Mouse (Mus musculus): ENCODE measurements around the gene Sdccag8. TPM values are rescaled to one million over a fixed set of nuclear protein-coding genes. Genes with fewer than 3 reads are reported as not detected.
A peak's percentile ranks its signal among the peaks of the same experiment; 100 is the strongest.

The Sdccag8 gene
- polyA plus RNA-seq, 1 experiment from 2014 or later: 6.4 TPM

DNA sequence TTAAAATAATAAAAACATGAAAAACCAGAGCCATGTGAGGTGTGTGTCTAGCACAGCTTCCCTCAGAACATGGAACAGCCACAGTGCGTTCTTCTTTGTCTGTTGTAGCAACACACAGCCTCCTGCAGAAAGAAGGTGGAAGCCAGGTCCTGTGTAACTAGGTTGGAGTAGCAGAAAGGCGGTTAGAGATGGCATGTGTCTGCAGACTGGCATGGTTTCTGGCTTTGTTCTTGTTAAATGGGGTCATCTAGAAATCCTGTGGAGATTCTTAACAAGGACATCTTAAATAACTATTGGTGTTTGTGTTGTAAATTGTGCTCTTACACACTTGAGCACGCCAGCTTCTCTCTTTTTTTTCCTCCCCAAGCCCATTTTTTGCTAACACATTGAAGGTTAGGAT lies 181.7 kb downstream of the Sdccag8 start:
- no peaks in the 10 kb centered on the region for H3K9me3 ChIP-seq (ENCODE audit: control insufficient read depth, low read length)
- no peak overlapping the region for H3K4me2 ChIP-seq (replicated peaks; ENCODE audit: low read depth)
- peaks cover 4% of the 10 kb centered on the region; the same call in 1 of the 2 replicates for H3K4me1 ChIP-seq (replicated peaks; ENCODE audit: control insufficient read depth, insufficient read depth)
- no peak for TF ChIP-seq CTCF (IDR thresholded peaks at IDR 0.05; ENCODE audit: low read depth)
- no peak overlapping the region for H3K27ac ChIP-seq (replicated peaks)
- no peaks in the 10 kb centered on the region for H3K36me3 ChIP-seq (ENCODE audit: control insufficient read depth, insufficient read depth, low read length)
- ATAC-seq (ENCODE audit: low FRiP score, low TSS enrichment) (no peak), DNase-seq (ENCODE audit: low spot score) (no peak)
- no peak overlapping the region for H3K9ac ChIP-seq (ENCODE audit: low read length)
- H3K27me3 ChIP-seq (ENCODE audit: control insufficient read depth, insufficient read depth, low read length): no peaks in the 10 kb centered on the region
- WGBS: 94% methylated on average over 3 of the region's 3 CpGs
- no peak overlapping the region for H3K4me3 ChIP-seq (ENCODE audit: low read depth, low read length)

DNA sequence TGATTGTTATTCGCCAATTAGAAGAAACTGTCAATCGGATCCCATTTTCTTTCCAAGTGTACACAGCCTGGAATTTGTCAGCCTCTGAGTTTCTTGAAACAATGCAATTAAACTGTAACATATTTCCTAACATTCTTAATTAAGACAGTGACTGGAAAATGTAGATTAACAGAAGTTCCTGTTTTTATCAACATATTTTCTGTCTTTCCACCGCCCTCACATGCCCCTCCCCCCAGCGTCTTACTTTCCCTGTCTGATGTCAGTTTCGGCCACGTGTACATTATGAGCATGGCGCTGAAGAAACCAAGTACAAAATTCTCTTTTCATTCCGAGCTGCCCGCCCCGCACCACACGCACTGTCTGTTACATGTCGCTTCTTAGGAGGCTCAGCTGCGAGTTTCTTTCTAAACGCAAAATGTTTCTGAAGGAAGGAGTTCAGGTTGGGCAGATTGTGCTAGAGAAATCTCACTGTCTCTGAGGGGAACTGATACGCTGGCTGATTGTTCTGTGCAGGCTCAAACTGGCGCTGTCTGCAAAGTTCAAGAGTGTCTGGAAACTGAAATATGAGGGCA lies 182.3 kb downstream of the Sdccag8 start:
- Histone ChIP-seq H3K9me3 (ENCODE audit: control insufficient read depth, low read length) (no peaks in the 10 kb centered on the region), H3K27me3 (ENCODE audit: control insufficient read depth, insufficient read depth, low read length) (no peaks in the 10 kb centered on the region), H3K4me3 (ENCODE audit: low read depth, low read length) (no peak overlapping the region), H3K4me2 (replicated peaks; ENCODE audit: low read depth) (0 out of 2 replicates have a peak overlapping the region, but pooled peaks have one; percentile 23), H3K9ac (ENCODE audit: low read length) (no peak overlapping the region), H3K27ac (replicated peaks) (no peak overlapping the region), H3K36me3 (ENCODE audit: control insufficient read depth, insufficient read depth, low read length) (no peaks in the 10 kb centered on the region), H3K4me1 (replicated peaks; ENCODE audit: control insufficient read depth, insufficient read depth) (peaks cover 4% of the 10 kb centered on the region; the same call in 1 of the 2 replicates)
- no peak for DNase-seq (ENCODE audit: low spot score)
- TF ChIP-seq CTCF (IDR thresholded peaks at IDR 0.05; ENCODE audit: low read depth) (no peak), EP300 (optimal IDR thresholded peaks at IDR 0.05) (no peak)
- no peak for ATAC-seq (ENCODE audit: low FRiP score, low TSS enrichment)
- 48% methylated on average over 16 of the region's 16 CpGs for WGBS

GRCm38 (mm10) chr1:176997254-176997653 lies 182.8 kb downstream of the Sdccag8 start:
- Histone ChIP-seq H3K36me3 (ENCODE audit: control insufficient read depth, insufficient read depth, low read length) (no peaks in the 10 kb centered on the region), H3K4me2 (replicated peaks; ENCODE audit: low read depth) (no peak overlapping the region; the same call in 1 of the 2 replicates), H3K9ac (ENCODE audit: low read length) (no peak overlapping the region), H3K9me3 (ENCODE audit: control insufficient read depth, low read length) (no peaks in the 10 kb centered on the region), H3K4me3 (ENCODE audit: low read depth, low read length) (no peak overlapping the region), H3K4me1 (replicated peaks; ENCODE audit: control insufficient read depth, insufficient read depth) (peaks cover 4% of the 10 kb centered on the region; the same call in 1 of the 2 replicates), H3K27me3 (ENCODE audit: control insufficient read depth, insufficient read depth, low read length) (no peaks in the 10 kb centered on the region), H3K27ac (replicated peaks) (no peak overlapping the region)
- DNase-seq (ENCODE audit: low spot score) (no peak), ATAC-seq (ENCODE audit: low FRiP score, low TSS enrichment) (no peak)
- no peak for TF ChIP-seq EP300 (optimal IDR thresholded peaks at IDR 0.05)
- TF ChIP-seq CTCF (IDR thresholded peaks at IDR 0.05; ENCODE audit: low read depth): no peak
- 70% methylated on average over 6 of the region's 6 CpGs for WGBS

DNA sequence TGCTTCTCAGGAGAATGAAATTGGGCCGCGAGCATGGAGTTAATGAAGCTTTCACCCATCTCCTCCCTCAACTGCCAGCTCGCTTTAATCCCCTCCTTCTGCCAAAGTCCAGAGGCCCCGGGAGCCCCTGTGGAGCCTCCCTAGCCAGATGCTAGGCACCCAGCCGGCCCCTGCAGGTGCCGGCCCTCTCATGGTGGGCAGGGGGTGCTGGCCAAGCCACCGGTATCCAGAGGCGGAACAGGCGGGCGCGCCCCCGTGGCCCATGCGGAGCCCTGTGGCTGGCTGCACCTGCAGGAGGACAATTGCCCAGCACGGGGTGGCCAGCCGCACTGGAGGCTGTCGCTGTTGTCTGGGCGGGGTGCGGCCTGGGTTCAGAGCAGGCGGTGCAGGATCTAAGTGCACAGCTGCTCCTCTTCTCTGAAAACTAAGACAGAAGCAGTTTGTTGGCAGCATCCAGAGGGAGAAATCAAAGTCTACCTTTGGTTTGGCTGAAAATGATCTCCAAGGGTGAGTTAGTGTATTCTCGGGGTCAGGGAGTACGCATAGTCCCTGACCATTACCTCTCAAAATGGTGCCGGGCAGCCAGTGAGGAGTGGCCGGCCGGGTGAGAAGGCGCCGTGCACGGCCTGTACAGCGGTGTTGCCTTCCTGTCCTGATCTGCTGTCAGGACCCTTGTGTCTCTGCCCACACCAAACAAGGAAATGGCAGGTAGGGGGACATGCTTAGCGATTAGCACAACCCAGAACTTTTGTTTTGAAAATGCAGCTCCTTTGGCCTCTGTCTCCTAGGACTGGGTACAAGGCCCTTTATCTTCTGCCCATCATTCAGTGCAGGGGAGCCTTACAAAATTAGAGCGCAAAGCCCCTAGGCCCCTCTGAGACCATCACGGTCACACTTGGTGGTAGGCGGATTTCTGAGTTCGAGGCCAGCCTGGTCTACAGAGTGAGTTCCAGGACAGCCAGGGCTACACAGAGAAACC lies 183.5 kb downstream of the Sdccag8 start:
- TF ChIP-seq EP300 (optimal IDR thresholded peaks at IDR 0.05) (no peak), CTCF (IDR thresholded peaks at IDR 0.05; ENCODE audit: low read depth) (no peak)
- peak; percentile 50; the same call in 1 of the 2 replicates for ATAC-seq (ENCODE audit: low FRiP score, low TSS enrichment)
- peak; percentile 49 for DNase-seq (ENCODE audit: low spot score)
- Histone ChIP-seq H3K9me3 (ENCODE audit: control insufficient read depth, low read length) (no peaks in the 10 kb centered on the region), H3K27me3 (ENCODE audit: control insufficient read depth, insufficient read depth, low read length) (no peaks in the 10 kb centered on the region), H3K4me1 (replicated peaks; ENCODE audit: control insufficient read depth, insufficient read depth) (peaks cover 4% of the 10 kb centered on the region; the same call in 1 of the 2 replicates), H3K9ac (ENCODE audit: low read length) (no peak overlapping the region), H3K4me2 (replicated peaks; ENCODE audit: low read depth) (peak overlapping the region; percentile 27; the same call in 1 of the 2 replicates), H3K4me3 (ENCODE audit: low read depth, low read length) (no peak overlapping the region), H3K27ac (replicated peaks) (no peak overlapping the region), H3K36me3 (ENCODE audit: control insufficient read depth, insufficient read depth, low read length) (no peaks in the 10 kb centered on the region)
- WGBS: 64% methylated on average over 33 of the region's 33 CpGs

GRCm38 (mm10) chr1:176999011-176999410 lies 184.6 kb downstream of the Sdccag8 start:
- Histone ChIP-seq H3K4me3 (ENCODE audit: low read depth, low read length) (no peak overlapping the region), H3K4me2 (replicated peaks; ENCODE audit: low read depth) (no peak overlapping the region), H3K27ac (replicated peaks) (no peak overlapping the region), H3K9me3 (ENCODE audit: control insufficient read depth, low read length) (no peaks in the 10 kb centered on the region), H3K27me3 (ENCODE audit: control insufficient read depth, insufficient read depth, low read length) (no peaks in the 10 kb centered on the region), H3K9ac (ENCODE audit: low read length) (no peak overlapping the region), H3K4me1 (replicated peaks; ENCODE audit: control insufficient read depth, insufficient read depth) (peaks cover 4% of the 10 kb centered on the region; the same call in 1 of the 2 replicates), H3K36me3 (ENCODE audit: control insufficient read depth, insufficient read depth, low read length) (no peaks in the 10 kb centered on the region)
- WGBS: 48% methylated on average over 6 of the region's 6 CpGs
- no peak for DNase-seq (ENCODE audit: low spot score)
- ATAC-seq (ENCODE audit: low FRiP score, low TSS enrichment): no peak
- TF ChIP-seq CTCF (IDR thresholded peaks at IDR 0.05; ENCODE audit: low read depth): peak; percentile 51
- TF ChIP-seq EP300 (optimal IDR thresholded peaks at IDR 0.05): no peak

Measured in stomach, postnatal 0 days (tissue).